Mouse (Mus musculus): Measurements from ENCODE around the gene Klf16.
"Not testable (repeated sequence)": the region's sequence is repeated elsewhere in the genome, so short reads cannot be mapped to it uniquely, and the experiment has no call there.

Klf16 gene

DNA sequence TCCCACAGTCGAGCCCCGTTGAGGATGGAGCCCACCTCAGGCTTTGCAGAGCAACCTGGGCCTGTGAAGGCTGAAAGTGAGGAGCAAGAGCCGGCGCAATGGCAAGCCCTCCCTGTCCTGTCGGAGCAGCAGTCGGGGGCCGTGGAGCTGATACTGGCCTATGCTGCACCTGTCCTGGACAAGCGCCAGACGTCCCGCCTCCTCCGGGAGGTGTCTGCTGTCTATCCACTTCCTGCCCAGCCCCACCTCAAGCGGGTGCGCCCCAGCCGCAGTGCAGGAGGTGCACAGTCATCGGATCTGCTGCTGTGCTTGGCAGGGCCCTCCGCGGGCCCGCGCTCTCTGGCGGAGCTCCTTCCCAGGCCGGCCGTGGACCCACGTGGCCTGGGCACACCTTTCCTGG, 29.2 kb upstream of the Klf16 start:
- DNase-seq (ENCODE audit: inconsistent age in 2 of 2, low spot score in 1 of 2), result no peak

DNA sequence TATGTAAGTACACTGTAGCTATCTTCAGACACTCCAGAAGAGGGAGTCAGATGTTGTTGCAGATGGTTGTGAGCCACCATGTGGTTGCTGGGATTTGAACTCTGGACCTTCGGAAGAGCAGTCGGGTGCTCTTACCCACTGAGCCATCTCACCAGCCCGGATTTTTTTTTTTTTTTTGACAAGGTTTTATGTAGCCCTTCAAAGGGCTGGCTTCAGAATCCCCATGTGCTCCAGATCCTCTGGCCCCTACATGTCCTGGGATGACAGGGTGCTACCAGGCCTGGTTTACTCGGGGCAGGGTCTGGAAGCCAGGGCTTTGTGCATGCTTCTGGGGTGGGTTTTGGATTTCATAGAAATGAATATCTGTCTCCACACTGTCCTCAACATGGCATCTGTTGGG, 28.6 kb upstream of the Klf16 start, which contains the start of gene Gm49322:
Gm49322 (plus strand) TSS at position 301 of the 400 bp plus-strand sequence.
- not testable (repeated sequence) for DNase-seq (ENCODE audit: inconsistent age in 2 of 2, low spot score in 1 of 2)

DNA sequence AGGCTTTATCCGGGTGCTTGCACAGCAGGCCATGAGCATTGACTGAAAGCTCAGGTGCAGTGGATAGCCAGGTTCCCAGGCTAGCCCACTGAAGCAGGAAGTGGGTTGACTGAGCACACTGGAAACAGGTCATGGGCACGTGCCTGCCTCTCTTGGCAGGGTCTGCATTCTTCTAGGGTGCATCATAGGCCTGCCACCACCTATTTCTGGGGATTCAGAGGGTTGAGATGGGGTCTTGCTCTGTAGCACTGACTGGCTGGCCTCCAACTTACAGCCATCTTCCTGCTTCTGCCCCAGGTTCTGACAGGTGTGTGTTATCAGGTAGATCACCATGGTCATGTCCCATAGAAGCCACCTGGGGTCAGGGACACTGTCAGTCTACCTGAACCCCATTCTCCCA, 27.9 kb upstream of the Klf16 start:
- no peak for DNase-seq (ENCODE audit: inconsistent age in 2 of 2, low spot score in 1 of 2)

DNA sequence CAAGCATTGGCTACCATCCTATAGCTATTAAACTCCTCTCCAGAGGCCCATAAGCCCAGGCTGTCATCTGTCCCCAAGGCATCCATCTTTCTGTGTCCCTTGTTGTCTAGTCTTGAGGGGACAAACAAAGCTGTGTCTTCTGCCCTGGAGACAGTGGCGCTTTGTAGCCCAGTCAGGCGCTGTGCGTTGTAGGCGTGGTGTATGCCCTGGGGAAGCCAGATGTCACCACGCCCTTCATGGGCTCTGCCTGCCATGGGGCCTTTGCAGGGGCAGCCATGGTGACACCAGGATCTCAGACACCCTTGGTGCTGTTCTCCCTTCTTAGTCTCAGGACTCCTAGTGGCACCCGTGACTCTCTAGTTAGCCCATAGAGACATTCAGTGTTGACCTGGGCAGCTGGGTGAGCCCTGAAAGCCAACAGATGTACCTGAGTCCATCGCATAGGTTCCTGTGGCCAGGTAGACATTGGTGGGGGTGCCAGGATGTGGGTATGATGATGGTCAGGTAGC, 26.9 kb upstream of the Klf16 start:
- DNase-seq (ENCODE audit: inconsistent age in 2 of 2, low spot score in 1 of 2), result no peak

DNA sequence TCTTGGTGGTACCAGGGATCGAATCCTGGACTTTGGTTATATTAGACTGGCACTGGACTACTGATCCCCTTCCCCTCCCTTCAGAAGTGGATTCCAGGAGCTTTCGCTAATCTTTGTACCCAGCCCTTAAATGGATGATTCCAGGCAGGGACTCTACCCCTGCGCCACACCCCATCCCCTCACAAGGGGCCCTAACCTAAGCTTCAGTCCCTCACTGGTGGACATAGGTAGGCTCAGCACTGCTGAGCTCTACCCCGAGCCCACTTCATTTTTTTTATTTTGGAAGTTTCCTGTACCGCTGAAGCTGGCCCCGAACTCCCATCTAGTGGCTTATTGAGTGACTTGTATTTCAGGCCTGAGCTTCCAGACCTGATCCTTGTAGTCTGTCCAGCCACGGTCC, 26.2 kb upstream of the Klf16 start:
- DNase-seq (ENCODE audit: inconsistent age in 2 of 2, low spot score in 1 of 2), result no peak

DNA sequence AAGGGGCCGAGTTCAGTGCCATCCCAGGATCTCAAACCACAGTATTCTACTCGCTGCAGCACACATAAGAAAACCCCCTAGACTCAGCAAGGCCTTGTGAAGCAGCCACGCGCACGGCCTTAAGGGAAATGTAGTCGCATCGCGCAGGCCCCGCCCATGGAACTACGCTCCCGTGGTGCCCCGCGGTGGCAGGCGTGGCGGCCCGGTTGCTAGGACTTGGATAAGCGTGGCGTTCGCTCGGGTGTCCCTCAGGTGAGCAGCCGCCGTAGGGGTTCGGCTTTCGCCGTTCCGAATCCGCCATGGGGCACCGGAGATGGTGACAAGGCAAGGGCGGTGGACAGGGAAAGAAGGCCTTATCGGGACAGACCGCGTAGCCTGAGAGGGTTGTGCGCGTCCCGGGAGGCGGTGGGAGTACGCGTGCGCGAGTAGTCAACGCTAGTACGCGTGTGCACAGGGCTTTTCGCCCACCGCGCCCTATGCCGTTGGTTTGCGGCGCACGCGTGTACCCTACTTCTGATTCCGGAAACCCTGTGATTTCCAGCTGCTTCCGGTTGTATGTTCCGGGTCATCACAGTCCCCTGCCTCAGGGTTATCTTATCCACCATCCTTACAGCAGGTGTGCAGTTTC, 25.7 kb upstream of the Klf16 start, which contains the start of the genes Scamp4 and Adat3:
Scamp4 (plus strand) TSS at position 175 of the 628 bp plus-strand sequence.
Adat3 (plus strand) TSS at position 183 of the 628 bp plus-strand sequence.
- DNase-seq (ENCODE audit: inconsistent age in 2 of 2, low spot score in 1 of 2), result peak; percentile 95 to 99

DNA sequence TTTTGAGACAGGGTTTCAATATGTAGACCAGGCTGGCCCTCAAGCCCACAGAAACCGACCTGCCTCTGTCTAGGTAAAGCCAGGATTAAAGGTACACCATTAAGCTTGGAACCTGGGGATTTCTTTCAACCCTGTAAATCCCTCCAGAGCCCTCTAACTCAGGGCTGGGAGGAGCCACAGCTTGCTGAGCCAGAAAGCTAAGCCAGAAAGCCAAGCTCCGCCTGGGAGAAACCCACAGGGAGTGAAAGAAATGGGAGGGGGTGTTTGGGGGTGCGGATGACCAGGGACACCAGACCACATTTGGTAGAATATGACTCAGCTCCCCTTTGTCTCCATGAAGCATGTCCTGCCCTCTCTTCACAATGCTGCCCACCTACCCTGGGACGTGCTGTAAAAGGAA, 19.2 kb upstream of the Klf16 start:
- DNase-seq (ENCODE audit: inconsistent age in 2 of 2, low spot score in 1 of 2), result no peak

DNA sequence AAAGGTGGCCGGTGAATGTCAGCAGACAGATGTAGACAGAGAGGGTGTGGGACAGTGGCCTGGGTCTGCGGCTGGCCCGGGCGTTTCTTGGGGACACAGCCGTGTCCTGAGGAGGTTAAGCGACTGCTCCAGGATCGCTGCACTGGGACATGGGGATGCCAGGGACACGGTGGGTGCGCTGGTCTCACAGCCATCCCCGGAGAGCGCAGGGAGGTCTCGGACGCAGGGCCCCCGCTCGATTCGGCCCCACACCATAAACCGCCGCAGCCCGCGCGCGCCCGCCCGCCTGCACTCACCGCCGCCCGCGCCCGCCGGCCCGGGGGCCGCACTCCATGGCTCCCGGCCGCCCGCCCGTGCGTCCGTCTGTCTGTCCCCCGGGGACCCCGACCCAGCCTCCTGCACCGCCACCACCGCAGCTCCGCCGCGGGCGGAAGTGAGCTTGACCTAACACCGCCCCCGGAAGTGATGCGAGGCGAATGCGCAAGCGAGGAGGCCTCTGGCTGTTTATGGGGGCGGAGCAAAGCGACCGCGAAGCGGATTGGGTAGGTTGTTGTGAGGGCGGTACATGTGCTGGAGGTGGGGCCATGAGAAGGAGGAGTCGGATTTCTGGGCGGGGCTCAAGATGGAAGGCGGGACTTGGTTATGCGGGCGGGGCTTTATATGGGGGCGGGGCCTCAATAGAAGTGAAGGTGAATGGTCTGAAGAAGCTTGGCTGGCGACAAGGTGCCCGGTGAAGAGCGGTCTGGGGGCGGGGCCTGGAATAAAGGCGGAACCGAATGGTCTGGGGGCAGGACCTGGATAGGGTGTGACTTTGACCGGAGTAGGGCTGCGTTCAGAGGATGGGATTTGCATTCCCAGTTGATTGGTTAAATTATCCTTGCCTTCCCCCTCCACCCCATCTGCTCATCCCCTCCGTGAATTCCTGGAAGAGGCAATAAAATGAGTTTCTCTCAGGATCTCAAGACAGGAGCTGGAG, 13.0 kb upstream of the Klf16 start, which contains the start of gene Abhd17a:
Abhd17a (minus strand) TSS at position 463 of the 976 bp plus-strand sequence.
- DNase-seq (ENCODE audit: inconsistent age in 2 of 2, low spot score in 1 of 2), result peak; percentile 97 to 99

DNA sequence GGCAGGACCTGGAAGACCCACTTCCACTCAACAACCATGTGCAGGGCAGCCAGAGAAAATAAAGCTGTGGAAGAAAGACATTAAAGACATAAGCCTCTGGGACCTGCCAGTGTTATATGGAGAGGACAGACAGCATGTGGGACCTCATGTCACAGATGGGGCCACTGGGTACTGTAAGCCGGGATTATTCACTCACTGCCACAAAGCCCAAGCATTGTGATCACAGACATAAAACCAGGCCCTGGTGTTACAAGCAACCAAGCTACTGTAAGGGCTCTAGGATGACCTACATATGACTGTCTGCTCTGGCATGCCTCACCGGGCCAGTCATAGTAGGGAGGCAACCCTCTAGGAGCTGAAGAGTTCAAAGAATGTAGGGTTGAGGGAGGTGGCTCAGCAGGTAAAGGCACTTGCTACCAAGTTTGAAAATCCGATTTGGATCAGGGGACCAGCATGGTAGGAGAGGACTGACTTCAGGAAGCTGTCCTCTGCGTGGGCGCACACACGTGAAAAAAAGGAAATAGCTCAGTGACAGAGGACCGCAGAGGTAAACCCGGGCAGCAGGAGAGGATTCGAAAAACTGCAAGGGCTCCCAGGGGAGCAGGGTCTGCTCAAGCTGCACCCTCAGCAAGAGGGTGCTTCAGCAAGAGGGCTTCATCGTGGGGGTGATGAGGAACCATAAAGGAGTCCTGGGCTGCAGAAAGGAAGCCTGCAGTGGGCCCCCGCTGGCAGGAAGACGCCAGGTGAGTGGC, 12.2 kb upstream of the Klf16 start:
- DNase-seq (ENCODE audit: inconsistent age in 2 of 2, low spot score in 1 of 2), result peak in 1 of 2 experiments; percentile 72

DNA sequence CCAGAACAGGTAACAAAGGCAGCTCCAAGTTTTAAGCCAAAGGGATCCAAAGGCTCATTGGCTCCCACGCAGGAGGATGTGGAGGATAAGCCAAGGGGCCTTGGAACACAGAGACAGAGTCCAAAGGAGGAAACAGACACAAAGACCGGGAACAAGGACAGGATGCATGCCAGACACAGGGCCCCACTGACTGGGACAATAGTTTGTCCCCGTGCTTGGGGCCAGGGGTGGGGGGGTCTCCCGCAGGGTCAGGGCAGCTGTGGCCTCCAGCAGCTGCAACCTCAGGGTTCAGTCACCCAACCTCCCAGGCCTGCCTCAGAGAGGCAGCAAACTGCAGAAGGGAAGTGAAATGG, 10.2 kb upstream of the Klf16 start:
- peak in 1 of 2 experiments; percentile 69 for DNase-seq (ENCODE audit: inconsistent age in 2 of 2, low spot score in 1 of 2)

DNA sequence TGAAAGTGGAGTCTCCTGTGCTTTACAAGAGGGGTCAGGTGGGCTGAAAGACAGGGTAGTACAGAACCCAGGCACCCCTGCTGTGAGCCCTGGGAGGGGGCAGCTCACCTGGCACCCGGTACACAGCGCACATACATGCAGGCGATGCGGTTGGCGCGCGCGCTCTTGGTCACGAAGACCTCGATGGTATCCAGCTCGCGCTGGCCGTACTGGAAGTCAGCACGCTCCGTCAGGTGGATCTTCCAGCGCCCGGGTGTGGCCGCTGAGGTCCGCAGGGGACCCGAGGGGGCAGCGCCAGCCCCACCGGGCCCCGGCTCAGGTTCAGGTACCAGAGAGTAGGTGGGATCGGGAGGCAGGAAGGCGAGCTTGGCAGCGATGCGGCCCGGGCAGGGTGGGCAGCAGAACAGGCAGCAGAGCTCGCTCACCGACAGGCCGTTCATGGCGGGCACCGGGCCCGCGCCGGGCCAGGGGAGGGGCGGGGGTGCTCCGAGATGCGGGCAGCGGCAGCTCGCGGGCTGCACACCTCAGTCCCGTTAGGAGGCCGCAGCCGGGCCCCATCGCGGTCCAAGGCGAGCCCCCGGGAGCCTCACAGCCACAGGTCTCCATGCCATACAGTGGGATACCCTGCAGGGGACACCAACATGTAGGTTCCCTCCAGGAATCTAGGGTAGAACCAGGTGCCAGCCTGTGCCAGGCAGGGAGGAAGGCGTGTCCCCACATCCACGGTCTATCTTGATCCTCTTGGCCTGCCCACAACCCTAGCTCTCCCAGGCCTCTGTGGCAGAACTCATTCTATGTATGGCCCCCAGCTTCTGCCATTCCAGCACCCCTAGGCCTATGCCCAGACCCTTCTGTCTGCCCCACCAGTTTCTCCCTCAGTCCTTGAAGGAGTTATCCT, 9.5 kb upstream of the Klf16 start:
- DNase-seq (ENCODE audit: inconsistent age in 2 of 2, low spot score in 1 of 2), result no peak

DNA sequence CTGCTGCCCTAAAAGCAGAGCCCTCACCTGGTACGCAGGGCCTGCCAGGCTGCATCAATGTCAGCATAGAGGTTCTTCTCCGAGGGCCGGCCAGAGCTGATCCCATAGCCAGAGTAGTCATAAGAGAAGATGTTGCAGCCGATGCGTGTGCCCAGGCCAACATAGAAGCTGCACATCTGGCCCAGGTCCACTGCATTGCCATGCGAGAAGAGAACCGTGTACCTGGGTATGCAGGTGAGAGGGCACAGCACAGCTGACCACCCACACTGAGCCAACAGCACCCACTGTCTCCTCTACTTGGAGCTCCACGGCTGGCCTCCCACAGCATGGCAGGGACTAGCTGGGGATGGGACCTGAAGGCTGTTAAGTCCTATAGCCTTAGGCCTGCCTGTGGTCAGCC, 8.5 kb upstream of the Klf16 start:
- no peak for DNase-seq (ENCODE audit: inconsistent age in 2 of 2, low spot score in 1 of 2)

DNA sequence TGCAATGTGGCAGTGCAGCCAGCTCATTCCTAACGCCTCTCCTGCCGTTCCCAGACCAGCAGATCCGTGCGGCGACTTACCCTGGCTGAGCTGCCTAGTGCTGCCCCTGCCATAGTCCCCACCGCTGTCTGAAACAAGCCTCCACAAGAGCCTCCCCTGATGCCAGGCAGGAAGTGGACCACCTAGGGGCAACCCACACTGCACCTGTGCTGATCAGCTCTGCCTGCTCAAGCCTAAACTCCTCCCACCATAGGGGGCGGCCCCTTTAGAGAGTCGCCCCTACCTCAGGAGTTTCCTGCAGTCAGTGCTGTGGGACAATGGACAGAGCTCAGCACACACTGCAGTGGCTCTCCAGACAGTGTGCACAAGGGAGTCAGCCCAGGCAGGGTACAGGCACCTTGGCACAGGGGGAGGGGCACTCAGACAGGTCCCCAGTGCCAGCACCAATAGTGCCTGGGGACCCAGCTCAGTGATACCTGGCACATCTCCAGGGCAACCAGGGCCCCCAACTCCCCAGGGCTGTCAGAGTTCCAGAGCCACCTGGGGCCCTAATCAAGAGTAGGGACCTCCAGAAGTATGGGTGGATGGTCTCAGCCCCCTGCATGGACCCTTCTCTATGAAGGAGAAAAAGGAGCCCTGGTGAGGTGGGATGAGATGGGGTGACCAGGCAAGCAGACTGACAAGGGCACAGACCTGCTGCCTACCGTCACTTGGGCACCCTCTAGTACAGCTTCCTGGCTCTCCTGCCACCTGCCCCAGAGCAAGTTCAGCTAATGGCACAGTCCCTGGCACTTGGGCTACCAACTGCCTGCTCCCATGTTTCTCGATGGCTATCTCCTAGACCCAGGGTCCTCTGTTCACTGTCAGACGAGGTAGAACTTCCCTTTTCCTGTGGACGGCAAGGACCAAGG, 7.8 kb upstream of the Klf16 start:
- no peak for DNase-seq (ENCODE audit: inconsistent age in 2 of 2, low spot score in 1 of 2)

DNA sequence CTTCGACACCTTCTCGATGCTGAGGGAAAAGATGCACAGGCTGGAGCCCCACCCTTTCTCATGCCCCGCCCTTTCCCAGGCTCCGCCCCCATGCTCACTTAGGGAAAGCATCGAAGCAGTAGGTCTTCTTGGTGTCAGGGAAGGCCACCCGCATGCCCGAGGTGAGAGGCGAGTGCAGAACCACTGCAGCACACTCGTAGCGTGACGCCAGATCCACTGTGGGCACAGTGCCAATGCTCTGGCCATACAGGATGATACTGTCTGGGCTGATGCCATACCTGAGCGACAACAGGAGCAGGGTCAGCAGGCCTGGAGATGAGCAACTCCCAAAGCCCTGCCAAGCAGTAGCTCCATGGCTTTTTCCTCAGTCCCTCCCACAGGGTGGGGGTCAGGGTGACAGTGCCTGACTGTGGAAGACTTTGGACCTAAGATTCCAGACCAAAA, 6.9 kb upstream of the Klf16 start:
- no peak for DNase-seq (ENCODE audit: inconsistent age in 2 of 2, low spot score in 1 of 2)

DNA sequence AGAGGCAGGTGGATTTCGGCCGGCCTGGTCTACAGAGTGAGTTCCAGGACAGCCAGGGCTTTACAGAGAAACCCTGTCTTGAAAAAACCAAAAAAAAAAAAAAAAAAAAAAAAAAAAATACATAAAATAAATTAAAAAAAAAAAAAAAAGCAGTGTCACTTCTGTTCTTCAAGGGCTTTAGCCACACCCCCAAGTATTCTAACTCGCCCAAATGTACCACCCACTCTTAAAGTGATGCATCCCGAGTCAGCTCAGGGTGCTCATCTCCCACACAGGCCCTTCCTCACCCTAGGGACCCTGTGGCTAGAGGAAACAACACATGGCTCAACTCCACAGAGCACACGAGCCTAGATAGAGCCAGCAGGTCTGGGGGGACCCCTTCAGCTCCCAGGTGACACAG, 5.9 kb upstream of the Klf16 start:
- DNase-seq (ENCODE audit: inconsistent age in 2 of 2, low spot score in 1 of 2), result no peak

DNA sequence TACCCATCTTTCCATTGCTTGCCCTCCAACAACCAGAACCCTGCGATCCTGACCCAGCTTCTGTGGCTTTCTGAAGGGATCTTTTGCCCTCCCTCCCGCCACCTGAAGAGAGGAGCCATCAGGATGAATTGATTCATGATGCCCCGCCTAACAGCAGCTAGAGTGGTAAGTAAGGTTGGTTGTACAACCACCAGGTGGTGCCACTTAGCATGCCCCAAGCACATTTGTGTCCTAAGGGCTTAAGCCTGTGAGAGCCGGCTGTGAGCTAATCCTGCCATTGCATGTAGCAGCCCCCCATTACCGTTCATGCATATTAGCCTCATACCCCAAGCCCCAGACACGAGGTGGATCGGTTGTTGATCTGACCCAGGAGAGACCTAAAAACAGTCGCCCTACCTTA, 1.8 kb upstream of the Klf16 start:
- peak; percentile 78 to 90 for DNase-seq (ENCODE audit: inconsistent age in 2 of 2, low spot score in 1 of 2)

DNA sequence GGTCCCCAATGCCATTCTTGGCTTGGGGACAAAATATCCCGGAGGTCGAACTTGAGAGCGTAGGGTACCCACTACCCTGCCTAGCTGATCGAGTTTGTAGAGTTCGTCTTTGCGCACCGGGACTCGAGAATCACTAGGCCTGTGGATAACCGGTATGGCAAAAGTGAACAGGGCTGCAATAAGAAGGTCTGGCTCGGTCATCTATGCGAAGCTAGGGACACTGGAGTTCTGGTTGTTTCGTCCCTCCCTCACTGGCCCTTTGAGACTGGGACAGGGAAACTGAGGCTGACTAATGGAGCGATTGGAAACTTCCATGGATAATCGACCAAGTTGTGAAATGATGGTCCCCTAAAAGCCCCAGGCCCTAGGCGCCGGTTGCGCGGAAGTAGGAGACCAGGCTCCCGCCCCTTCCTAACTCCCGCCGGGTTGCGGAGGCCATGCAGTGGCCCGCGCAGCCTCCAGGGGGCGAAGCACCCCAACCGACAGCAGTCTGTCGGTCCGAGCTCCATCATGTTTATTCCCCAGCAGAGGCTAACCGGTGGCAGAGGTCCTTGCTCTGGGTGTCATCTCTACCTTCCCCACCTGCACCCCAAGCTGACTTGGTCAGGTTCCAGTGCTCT, 1.1 kb upstream of the Klf16 start:
- DNase-seq (ENCODE audit: inconsistent age in 2 of 2, low spot score in 1 of 2), result peak; percentile 91 to 97

DNA sequence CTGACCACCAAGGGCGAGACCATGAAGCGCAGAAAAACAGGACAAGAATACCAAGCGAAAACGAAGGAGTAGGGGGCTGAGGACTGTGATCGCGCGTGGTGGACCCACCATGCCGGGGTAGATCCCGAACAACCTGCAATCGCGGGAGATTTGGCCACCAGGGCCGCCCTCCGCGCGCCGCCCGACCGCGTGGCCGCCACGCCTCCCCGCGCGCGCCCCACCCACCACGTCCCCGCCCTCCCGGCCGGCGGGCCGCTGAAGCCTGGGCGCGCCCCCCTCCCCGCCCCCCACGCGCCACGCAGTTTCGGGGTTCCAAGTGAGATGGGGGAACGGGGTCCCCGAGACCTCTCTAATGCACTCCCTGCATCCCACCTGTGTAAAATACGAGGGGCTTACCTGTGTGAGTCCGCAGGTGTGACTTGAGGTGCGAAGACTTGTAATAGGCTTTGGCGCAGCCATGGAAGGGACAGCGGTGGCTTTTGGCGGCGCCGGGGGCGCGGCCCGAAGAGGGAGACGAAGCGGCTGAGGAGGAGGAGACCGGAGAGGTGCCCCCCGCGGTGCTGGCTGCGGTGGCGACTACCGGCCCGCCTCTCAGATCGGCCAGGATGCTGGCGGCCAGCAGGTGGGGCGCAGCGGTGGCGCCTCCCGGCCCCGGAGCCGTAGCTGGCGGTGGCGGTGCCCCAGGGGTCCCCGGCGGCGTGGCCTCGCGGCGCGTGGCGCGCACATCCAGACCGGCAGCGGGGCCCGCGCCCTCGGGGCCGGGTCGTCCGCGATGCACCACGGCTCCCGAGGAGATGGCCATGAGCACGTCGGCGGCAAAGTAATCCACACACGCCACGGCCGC, 548 bp downstream of the Klf16 start:
- DNase-seq (ENCODE audit: inconsistent age in 2 of 2, low spot score in 1 of 2), result peak; percentile 74 to 86
